Mouse (Mus musculus) fat pad, adult 2 months (tissue): Measurements from ENCODE around the gene Gxylt2.

ENCODE experiments used
- DNase-seq: peaks from one replicate; pipeline ENCODE4 v3.0.0-alpha.2; 2011; ENCODE audit warnings: low read depth, low spot score; ENCODE audit errors: extremely low read depth

Gene Gxylt2

DNA sequence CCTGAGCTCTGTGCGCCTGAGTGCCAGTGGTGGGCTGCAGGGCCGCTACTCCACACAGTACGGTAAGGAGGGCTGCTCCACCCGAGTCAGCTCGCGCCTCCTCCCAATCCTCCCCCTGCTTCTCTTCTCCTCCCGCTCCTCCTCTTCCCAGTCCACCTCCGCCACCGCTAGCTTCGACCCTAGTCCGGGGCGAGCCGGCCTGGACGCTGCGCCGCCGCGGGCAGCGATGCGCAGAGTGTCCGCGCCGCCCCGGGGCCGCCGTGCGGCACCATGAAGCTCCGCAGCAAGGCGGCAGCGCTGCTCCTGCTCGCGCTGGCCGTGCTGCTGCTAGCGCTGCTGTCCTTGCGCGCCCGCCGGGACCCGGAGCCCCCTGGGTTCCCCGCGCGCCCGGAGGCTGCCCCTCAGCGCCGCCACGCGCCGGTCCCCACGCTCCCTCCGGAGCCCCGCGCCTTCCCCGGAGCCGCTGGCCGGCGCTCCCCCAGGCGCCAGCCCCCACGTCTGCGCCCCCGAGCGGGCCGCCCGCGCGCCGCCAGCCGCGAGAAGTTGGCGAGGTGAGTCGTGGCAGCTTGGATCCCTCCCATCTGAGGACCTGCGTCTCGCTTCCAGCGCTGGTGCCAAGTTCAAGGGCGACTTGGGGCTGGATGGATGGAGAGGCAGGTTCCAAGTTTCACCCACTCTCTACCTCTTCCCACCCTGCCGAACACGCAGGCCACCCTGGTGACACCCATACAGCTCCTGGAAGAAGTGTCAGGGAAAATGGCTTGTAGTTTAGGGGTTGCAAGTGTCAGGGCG, at the start of gene Gxylt2:
Gene Gxylt2, plus strand, starts transcription at position 161 of the 792 bp plus-strand sequence.
- no peak for DNase-seq

- no peak for DNase-seq
Observed at GRCm38 (mm10) chr6:100660395-100660794, 44.1 kb upstream of the Gxylt2 start.

GRCm38 (mm10) chr6:100662224-100662623, 42.3 kb upstream of the Gxylt2 start:
- DNase-seq = peak; percentile 78

GRCm38 (mm10) chr6:100667644-100668043, 36.9 kb upstream of the Gxylt2 start:
- DNase-seq = no peak

GRCm38 (mm10) chr6:100668858-100669257, 35.7 kb upstream of the Gxylt2 start:
- no peak for DNase-seq

GRCm38 (mm10) chr6:100670370-100670841, 34.1 kb upstream of the Gxylt2 start:
- DNase-seq = no peak

DNA sequence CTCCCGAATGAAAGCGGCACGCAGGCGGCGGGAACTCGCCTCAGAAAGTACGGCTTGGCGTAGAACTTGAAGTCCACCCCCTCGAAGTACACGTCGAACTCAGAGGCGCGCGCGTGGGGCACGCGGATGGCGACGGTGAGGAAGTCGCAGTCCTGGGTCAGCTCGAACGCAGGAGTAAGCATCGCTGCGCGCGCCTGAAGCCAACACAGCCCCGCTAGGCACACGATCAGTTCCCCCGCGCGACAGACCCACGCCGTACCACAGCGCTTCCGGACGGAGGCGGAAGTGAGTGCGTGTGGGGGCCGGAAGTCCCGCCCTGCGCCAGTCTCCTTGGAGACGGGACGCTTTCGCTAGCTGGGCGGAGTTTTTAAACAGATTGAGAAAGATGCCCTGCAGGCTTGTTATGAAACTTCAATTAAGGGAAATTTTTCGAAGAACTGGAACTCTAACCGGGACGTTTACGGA, 33.6 kb upstream of the Gxylt2 start, which contains the start of gene Shq1:
Gene Shq1, minus strand, starts transcription at position 278 of the 465 bp plus-strand sequence.
- DNase-seq = peak; percentile 74

DNA sequence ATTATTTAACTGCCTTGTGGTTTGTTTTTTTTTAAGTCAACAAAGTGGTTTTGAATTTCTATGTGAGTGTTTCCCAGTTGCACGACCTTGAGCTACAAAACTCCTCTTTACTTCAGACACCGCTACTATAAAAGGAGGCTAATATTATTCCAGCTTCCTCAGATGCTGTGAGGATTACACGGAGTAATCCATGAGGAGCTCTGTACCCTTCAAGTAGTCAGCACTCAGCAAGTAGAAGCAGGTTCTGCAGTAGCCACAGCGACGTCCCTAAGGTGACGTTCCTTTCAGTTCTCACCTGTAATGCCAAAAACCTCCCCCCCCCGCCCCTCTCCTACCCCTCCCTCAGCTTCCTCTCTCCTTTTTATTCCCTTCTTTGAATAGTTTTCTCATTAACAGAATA, 33.1 kb upstream of the Gxylt2 start:
- no peak for DNase-seq

DNA sequence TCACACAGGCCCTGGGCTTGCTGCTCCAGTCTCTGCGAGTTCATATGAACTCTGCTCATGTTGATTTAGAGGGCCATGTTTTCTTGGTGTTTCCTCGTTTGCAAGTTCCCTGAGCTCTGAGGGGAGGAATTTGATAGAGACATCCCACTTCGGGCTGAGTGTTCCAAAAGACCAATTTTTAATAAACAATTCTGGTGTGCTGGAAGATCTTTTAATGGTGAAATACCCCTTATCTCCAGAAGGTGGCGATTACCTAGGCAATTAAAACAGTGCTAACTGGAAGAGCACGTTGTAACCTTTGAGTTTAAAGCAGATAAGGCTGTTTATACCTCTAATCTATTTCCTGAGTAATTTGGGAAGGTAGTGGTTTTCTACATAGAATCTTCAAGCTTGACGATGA, 29.6 kb upstream of the Gxylt2 start:
- no peak for DNase-seq

DNA sequence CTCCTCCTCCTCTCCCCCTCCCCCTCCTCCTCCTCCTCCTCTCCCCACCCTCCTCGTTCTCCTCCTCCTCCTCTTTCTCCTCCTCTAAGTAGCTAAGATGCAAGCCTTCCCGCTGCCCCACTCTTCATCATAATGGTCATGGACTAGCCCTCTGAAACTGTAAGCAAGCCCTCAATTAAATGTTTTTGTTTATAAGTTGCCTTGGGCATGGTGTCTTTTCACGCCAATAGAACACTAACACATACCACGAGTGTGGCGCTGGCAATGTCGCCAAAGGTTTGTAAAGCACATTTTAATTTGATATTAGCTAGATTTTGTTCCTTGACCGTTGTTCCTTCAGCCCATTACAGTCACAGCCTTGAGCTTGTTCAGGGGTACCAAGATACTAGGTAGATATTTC, 28.1 kb upstream of the Gxylt2 start:
- DNase-seq = no peak

DNA sequence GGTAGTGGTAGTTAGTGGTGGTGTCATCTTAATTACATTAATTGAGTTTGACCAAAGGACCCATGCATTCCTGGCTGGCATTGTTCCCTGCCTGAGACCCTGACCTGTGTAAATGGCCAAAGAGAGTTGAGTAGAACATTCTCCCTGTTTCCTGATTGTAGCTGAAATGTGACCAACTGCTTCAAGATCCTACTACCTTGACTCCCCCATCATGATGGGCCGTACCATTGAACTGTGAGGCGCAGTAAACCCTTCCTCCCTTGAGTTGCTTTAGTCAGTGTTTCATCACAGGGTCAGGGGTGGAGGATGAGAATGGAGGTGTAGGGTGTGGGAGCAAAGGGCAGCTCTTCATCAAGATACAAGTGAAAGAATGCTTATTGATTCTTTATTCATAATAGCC, 25.9 kb upstream of the Gxylt2 start:
- no peak for DNase-seq

- no peak for DNase-seq
Observed at GRCm38 (mm10) chr6:100686341-100686740, 18.2 kb upstream of the Gxylt2 start.

DNA sequence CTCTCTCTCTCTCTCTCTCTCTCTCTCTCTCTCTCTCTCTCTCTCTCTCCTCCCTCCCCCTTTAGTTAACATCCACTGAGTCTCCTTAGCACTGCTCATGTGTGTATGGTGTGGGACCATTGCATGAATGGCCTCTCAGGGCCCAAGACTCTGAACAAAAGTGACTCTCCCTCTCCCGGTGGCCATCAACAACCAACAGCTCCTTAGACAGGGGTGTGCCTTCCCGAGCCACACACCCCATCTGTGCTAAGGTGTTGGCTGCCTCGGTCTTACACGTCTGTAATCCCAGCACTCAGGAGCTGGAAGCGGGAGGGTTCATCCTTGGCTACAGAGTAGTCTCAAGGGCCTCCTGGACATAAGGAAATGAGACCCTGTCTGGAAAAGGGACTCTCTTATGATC, 4.5 kb upstream of the Gxylt2 start:
- no peak for DNase-seq

DNA sequence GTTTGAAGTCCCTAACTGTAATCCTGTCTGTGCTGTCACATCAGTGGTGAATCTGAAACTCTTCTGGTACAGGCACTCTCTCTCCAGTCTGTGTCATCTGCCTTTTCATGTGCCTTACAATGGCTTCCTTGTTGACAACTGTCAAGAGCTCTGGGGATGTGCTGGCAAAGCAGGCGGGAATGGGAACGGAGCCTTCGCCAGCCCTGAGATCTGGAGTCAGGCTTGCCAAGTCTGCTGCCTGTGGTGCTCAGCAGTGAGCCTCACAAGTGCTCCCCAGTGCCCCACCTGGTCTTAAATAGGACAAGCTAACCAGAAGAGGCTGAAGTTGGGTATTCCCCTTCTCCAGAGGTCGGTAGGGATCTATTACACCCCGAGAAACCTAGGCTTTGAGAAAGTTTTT, 3.8 kb upstream of the Gxylt2 start:
- DNase-seq = no peak

GRCm38 (mm10) chr6:100704197-100704573, 349 bp upstream of the Gxylt2 start:
- DNase-seq = no peak

- no peak for DNase-seq
Observed at GRCm38 (mm10) chr6:100705366-100705811, 855 bp downstream of the Gxylt2 start.

DNA sequence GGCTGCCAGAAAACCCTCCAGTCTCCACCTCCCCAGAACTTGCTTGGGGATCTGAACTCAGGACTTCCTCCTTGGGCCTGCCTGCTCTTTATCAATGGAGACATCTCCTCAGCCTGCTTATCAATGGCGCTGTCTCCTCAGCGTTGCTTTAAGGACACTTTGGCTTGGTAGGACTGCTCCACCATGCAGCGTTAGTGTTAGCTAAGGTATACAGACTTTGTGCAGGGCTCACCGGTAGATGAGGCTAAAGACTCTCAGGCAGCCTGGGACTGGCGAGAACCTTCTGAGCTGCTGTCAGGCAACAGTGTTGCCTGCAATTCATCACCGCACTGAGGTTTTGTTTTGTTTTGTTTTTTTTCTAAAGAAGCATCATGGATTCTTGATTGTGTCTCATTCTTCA, 2.3 kb downstream of the Gxylt2 start:
- DNase-seq = no peak

DNA sequence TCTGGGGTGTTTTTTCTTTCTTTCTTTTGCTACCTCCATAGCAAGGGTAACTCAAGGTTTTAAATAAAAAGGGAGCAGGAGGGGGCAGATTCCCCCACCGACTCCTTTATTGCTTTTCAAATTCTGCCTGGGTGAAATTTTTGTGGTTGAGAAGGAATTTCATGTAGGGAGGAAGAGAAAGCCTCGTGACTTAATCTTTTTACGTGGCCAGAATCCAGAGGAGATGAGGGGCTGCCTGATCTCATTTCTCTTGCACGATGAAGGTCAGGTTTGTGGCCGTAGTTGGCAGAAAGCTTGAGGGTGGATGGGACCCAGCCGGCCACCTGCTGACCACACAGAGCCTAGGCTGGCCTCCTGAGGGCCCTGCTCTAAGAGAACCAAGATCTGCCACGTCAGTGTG, 3.0 kb downstream of the Gxylt2 start:
- no peak for DNase-seq

DNA sequence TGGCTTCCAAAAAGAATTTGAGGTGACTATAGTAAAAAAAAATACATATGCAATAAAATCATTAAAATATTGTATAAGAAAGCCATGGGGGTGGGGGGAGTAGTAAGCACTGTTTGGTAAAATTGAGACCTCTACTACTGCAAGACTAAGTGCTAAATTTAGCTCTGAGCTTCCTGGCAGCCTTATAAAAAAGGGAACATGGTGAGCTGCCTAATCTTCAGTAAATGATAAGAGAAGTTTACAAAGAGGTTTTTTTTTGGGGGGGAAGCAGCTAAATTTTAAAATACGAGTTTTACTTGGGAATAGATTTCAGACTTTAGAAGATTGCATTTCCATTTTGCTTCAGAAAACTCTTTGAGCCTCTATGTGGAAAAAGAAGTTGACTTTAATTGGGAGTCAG, 3.7 kb downstream of the Gxylt2 start:
- DNase-seq = no peak

DNA sequence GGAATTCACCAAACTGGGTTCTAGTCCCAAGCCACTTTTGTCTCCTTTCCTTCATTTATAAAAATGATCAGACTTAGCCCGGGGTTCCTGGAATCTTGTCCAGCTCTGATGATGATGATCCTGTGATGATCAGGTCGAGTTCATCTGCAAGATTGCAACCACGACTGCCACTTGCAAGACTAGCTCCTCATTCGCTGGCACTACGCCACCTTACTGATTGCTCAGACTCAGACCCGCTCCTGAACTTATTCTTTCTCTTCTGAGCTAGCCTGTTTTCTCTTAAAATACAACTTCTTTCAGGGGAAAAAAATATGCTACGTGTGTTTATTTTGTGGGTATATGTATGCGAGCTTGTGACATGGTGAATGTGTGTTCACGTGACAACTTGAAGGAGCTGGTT, 4.5 kb downstream of the Gxylt2 start:
- no peak for DNase-seq

GRCm38 (mm10) chr6:100709483-100709882, 4.9 kb downstream of the Gxylt2 start:
- DNase-seq = no peak

- DNase-seq = no peak
Observed at GRCm38 (mm10) chr6:100710170-100710569, 5.6 kb downstream of the Gxylt2 start.

- DNase-seq = no peak
Observed at GRCm38 (mm10) chr6:100710866-100711265, 6.3 kb downstream of the Gxylt2 start.
